Mouse (Mus musculus) left cerebral cortex, adult 6 months (tissue): ENCODE measurements around the gene Efcc1. TPM values are rescaled to one million over a fixed set of nuclear protein-coding genes. Genes with fewer than 3 reads are reported as not detected.

Source experiments
- long read RNA-seq, 2 experiments: library from polyadenylated mRNA; unstranded; transcript quantifications; one replicate each; pipeline ENCODE4 v2.0.0; 2019 to 2020
- polyA plus RNA-seq: library from polyadenylated mRNA; unstranded; fragments of <200 nt; fragmentation: Nextera tagmentation; gene quantifications from 2 replicates; pipeline ENCODE4 v1.2.3, GENCODE M21; 2021

Gene Efcc1
- polyA plus RNA-seq = 6.5 and 9.2 TPM in 2 replicates
- long read RNA-seq, experiment 1, partial matches to known transcripts = 1 of 18 reads
- long read RNA-seq, experiment 1, other reads (novel, unspliced or antisense) = 13 of 18 reads
- long read RNA-seq, experiment 2, partial matches to known transcripts = 4 of 8 reads
- long read RNA-seq, experiment 2, other reads (novel, unspliced or antisense) = 4 of 8 reads

DNA sequence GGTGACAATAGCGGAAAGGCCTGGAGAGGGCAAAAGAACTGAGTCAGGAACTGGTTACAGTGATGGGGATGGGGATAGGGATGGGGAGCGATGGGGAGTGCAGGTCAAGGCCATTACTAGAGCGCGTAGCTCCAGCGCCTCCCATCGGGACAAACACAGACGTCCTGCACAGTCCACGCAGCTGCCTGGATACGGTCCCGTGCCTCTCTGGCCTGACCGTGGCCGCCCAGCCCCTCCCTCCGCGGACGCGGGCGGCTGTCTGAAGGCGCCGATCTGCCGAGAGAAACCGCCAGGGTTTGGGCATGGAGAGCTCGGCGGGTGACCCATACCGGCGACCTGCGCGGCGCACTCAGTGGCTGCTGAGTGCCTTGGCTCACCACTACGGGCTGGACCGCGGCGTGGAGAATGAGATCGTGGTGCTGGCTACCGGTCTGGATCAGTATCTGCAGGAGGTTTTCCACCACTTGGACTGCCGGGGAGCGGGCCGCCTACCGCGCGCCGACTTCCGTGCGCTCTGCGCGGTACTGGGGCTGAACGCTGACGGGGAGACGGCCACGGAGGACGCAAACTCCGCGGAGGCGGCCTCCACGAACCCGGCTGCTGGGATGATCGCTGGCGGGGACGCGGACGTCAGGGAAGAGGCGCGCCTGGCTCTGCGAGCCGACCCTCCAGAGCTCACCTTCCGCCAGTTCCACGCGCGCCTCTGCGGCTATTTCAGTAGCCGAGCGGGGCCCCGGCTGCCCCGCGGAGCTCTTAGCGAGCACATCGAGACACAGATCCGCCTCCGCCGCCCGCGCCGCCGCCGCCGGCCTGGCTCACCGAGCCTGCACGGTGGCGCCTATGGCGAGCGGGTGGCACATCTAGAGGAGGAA is at the start of gene Efcc1:
TSS of gene Efcc1 (plus strand) at position 279 of the 872 bp plus-strand sequence.

DNA sequence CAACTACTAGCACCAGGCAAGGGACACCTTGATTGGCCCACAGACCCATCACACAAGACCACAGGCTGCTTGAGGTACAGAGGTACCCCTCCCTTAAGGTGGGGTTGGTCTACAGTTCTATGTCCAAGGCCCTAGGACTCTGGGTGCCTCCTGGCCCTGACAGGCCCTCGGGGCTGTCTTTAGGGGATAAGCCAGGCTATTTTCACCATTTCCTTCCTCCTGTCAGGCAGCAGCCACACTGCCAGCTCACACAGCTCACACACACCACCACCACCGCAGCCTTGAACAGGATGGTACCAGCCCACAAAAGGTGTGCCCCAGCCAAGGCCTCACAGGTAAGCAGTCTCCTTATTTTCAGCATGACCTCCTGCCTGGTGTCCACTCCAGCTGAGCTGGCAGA is 47.2 kb downstream of the Efcc1 start, which contains the start of gene Gp9:
TSS of gene Gp9 (plus strand) at position 231 of the 400 bp plus-strand sequence.

Other genes with a start within 250 kb of the Efcc1 start
- gene Arhgap25, start 197.6 kb upstream of the Efcc1 start, polyA plus RNA-seq = 3.3 and 4.3 TPM in 2 replicates
- 0.13 TPM in 1 of 2 replicates, not detected in the other for gene Prokr1, start 140.1 kb upstream of the Efcc1 start, polyA plus RNA-seq
- gene Aplf, start 58.7 kb upstream of the Efcc1 start, polyA plus RNA-seq = 3.1 and 3.4 TPM in 2 replicates
- gene Gp9, start 47.2 kb downstream of the Efcc1 start, polyA plus RNA-seq = 1.2 and 1.3 TPM in 2 replicates
- 2.2 and 6.5 TPM in 2 replicates for gene Rab43, start 81.3 kb downstream of the Efcc1 start, polyA plus RNA-seq
- 1.0 and 1.5 TPM in 2 replicates for gene Gm45140, start 104.9 kb downstream of the Efcc1 start, polyA plus RNA-seq
- gene Isy1, start 107.9 kb downstream of the Efcc1 start, polyA plus RNA-seq = 17.5 and 25.3 TPM in 2 replicates
- gene Cnbp, start 120.2 kb downstream of the Efcc1 start, polyA plus RNA-seq = 531 and 718 TPM in 2 replicates
- 144 and 170 TPM in 2 replicates for gene Copg1, start 156.9 kb downstream of the Efcc1 start, polyA plus RNA-seq
- gene Hmces, start 183.1 kb downstream of the Efcc1 start, polyA plus RNA-seq = 22.2 and 27.0 TPM in 2 replicates